Mouse (Mus musculus): ENCODE results near the gene Cenpb.

DNA sequence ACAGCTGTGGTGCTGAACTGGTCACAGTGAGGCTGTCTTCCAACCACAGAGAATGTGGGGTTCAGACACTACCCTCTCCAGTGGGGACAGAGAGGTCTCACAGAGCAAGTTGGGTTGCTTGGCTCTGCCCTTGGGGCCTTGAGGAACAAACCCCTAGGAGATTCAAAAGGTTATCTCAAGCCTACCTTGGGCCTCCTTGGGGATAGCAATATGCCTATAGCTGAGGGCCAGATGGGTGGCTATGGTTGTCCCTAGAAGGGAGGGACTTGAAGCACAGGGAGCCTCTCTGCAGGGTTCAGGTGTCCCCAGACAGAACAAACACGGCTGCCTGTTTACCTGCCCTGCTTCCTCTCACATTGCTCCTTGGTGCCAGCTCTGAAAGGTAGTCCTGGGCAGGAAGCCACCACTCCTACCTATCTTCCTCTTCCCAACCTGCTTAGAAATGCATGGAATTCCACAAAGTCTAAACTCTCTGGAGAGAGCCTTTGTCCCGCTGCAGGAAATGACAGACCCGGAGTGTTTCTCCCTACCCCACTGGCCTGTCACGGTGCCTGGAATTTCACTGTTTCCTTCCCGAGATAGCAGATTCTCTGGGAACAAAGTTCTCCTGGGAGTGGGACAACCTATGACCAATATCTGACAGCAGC is 39.9 kb downstream of the Cenpb start:
- no peak for TF ChIP-seq POLR2A (IDR thresholded peaks at IDR 0.05; ENCODE audit: extremely low read depth, insufficient read depth, low read length)
- no peak for TF ChIP-seq CTCF (IDR thresholded peaks at IDR 0.05; ENCODE audit: low read depth, low read length)
